Mouse (Mus musculus): Measurements from ENCODE around the gene Ssb. TPM values are rescaled to one million over a fixed set of nuclear protein-coding genes. Genes with fewer than 3 reads are reported as not detected.
"Not testable (repeated sequence)": the region's sequence is repeated elsewhere in the genome, so short reads cannot be mapped to it uniquely, and the experiment has no call there.

The Ssb gene
- total RNA-seq, 2 experiments from 2014 or later = 69.4 to 74.7 TPM

- no peak for DNase-seq
- intact Hi-C loops (cut with DNase I) = no loop called here
Observed at GRCm38 (mm10) chr2:69857882-69858281, 3.5 kb upstream of the Ssb start.

DNA sequence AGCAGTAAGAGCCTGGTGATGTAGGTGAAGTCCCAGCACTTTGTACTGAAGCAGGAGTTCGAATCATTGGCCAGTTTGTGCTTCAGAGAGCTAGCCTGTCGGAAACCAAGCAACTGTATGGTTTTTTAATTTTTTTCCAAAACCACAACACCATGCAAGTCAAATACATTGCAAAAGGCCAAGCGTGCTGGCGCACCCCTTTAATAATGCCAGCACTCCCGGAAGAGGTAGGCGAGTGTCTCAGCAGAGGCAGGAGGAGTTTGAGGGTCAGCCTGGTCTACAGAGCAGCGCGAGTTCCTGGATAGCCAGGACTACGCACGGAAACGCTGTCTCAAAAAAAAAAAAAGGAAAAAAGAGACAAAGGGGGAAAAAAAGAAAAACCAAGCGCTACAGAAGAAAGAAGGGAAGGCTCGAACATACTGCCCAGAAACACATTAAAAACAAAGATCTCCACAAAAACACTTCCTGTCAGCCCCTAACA lies 350 bp upstream of the Ssb start:
- intact Hi-C loops (cut with DNase I) = loop anchor here (5.0 kb wide), 2 partner anchors 39 to 59 kb away; partner anchors contain the start of gene Klhl23
- peak; percentile 16 to 35 for DNase-seq

DNA sequence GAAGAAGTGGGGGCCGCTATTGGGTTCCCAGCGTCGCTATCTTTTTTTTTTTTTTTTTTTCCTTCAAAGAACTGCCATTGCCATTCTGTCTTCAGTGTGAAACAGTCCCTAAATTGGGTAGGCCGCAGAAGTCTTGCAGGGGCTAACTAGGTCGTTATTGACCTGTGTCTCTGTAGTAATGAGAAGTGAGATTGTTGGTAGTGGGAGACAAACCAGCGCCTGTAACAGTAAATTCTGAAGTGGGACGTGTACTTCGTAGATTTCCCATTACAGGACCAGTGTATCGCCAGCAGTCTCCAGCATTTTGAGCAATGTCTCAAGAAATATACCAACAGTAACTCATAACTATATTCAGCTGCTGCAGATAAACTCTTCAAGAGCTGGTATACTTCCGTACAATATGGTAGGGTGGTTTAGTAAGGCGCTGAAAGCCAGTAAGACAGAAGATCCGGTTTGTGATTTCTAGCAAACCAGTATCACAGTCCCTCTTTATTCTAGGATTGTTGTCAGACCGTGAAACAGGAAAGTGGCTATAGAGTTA lies 825 bp downstream of the Ssb start:
- intact Hi-C loops (cut with DNase I) = loop anchor here (5.0 kb wide), 2 partner anchors 40 to 60 kb away; partner anchors contain the start of gene Klhl23
- DNase-seq = no peak

DNA sequence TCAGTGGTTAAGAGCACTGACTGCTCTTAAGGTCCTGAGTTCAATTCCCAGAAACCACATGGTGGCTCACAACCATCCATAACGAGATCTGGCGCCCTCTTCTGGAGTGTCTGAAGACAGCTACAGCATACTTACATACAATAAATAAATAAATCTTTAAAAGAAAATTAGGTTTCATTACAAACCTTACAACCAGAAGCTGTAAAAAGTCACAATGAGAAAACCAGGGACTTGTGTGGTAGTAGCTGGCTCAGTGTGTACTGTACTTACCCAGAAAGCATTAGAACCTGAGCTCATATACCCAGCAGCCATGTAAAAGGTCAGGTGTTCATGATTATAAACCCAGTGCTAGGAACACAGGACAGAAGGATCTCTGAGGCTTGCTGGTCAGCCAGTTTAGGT lies 22.6 kb downstream of the Ssb start:
- DNase-seq = no peak
- intact Hi-C loops (cut with DNase I) = no loop called here

DNA sequence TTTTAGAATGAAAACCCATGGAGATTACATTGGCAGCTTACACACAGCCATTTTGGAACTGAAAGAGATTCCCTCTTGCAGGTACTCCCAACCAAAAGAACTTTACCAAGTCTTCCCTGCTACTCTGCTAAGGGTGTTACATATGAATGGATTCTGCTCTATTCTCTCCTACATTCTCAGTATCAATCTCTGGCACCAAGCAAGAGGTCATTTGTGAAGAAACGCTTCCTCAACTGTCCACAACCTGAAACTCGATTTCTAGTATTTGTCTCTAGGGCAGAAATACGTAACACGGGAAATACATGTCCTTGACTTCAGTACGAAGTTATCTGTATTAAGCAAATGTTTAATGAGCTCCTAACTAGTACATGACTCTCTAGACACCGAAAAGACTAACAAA lies 23.2 kb downstream of the Ssb start:
- intact Hi-C loops (cut with DNase I) = no loop called here

GRCm38 (mm10) chr2:69885050-69885449 lies 23.7 kb downstream of the Ssb start:
- intact Hi-C loops (cut with DNase I) = no loop called here
- no peak for DNase-seq

More for the DNA sequence above, 23.2 kb downstream of the Ssb start:
- no peak for DNase-seq

DNA sequence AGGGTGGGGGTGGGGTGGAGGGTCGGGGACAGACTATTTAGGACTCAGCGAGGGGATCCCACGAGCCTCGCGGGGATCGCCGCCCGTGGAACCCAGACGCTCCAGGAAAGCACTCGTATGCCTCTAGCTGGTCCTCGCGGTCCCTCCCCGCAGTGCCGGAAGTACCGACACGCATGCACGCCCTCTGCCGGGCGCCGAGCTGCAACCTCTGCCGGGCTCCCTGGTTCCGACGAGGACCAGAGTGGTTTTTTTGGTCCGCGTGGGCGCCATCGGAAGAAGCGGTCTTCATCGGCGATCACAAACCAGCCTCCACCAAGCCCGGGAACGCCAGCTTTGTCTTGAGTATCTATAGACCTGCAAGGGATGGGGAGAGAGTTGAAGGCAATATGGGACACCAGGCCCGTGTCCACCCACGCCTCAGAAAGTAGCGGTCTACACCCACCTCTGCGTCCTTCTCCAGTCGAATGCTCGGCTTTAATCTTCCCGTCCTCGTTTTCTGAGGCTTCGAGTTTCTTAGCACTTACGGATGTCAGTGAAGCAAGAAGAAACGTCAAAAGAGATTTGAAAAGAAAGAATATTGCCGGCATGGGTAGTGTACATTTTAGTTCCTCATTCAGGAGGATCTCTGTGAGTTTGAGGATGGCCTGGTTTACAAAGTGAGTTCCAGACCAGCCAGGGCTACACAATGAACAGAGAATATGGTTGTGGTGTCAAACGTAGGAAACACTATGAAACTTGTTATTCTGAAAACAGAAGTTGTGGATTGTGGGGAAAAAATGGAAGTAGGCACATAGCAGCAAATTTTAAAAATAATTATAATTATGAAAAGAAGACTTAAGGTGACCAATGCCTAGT lies 24.3 kb downstream of the Ssb start, which contains the start of gene Mettl5:
Gene Mettl5, minus strand, starts transcription at position 165 of the 855 bp plus-strand sequence.
- DNase-seq = peak; percentile 88 to 93
- intact Hi-C loops (cut with DNase I) = no loop called here

DNA sequence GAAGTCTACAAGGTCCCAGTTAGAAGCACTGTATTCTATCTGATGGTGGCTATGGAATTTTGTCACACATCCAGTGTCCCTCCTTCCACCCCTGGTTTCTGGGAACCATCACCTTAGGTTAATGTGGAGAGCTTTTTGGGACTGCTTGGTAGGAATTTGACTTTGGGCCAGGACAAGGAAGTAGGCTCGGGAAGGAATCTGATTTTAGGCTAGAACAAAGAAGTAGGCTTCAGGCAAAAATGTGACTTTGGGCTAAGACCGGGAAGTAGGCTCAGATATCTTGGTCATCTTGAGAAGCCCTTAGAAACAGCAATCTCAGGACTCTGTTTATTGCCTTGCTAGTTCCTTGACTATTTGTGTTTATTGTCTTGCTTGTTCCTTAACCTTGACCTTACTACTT lies 27.6 kb downstream of the Ssb start:
- DNase-seq = no peak
- intact Hi-C loops (cut with DNase I) = no loop called here

DNA sequence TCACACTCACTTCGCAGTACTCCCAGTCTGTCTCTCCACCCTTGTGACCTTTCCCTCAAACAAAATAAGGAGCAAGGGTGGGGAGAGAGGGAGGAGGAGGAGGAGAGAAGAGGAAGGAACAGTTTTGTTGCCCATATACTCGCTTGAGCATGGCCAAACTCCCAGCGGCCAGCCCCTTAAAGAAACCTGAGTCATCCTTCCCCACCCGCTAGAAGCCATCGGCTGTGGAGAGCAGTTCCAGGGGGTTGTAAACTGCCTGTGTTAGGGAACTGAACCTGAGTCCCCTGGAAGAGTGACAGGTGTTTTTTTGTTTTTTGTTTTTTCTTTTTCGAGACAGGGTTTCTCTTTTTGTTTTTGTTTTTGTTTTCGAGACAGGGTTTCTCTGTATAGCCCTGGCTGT lies 29.5 kb downstream of the Ssb start:
- DNase-seq = no peak
- intact Hi-C loops (cut with DNase I) = no loop called here

GRCm38 (mm10) chr2:69893145-69893544 lies 31.8 kb downstream of the Ssb start:
- intact Hi-C loops (cut with DNase I) = no loop called here

GRCm38 (mm10) chr2:69893891-69894290 lies 32.5 kb downstream of the Ssb start:
- no peak for DNase-seq
- intact Hi-C loops (cut with DNase I) = no loop called here

More at GRCm38 (mm10) chr2:69893145-69893544, 31.8 kb downstream of the Ssb start:
- no peak for DNase-seq

GRCm38 (mm10) chr2:69895502-69896223 lies 34.3 kb downstream of the Ssb start:
- no peak for DNase-seq
- intact Hi-C loops (cut with DNase I) = no loop called here

GRCm38 (mm10) chr2:69896224-69896581 lies 34.8 kb downstream of the Ssb start:
- intact Hi-C loops (cut with DNase I) = no loop called here
- no peak for DNase-seq

- DNase-seq = peak; percentile 99
- intact Hi-C loops (cut with DNase I) = no loop called here
Observed at GRCm38 (mm10) chr2:69897039-69897617, 35.8 kb downstream of the Ssb start, which contains the start of gene Ubr3. Gene Ubr3, plus strand, starts transcription at chr2:69897246.

- peak; percentile 52 to 55 for DNase-seq
- intact Hi-C loops (cut with DNase I) = no loop called here
Observed at GRCm38 (mm10) chr2:69897618-69898575, 36.5 kb downstream of the Ssb start.

DNA sequence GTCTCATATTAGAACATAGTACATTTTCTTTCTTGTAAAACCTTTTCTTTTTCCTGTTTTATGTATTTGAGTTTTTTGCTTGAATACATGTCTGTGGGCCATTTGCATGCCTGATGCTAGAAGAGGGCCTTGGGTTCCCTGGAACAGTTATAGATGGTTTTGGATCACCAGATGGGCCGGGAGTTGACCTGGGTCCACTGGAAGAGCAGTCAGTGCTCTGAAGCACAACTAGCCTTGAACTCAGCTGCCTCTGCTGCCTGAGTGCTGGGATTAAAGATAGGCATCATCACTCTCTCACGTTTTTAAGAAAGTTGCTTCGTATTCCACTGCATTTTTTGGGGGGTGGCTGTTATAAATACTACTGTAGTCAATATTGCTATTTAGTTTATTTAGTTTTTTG lies 42.2 kb downstream of the Ssb start:
- intact Hi-C loops (cut with DNase I) = no loop called here
- DNase-seq = no peak

- intact Hi-C loops (cut with DNase I); DNase-seq: not testable (repeated sequence)
Observed at GRCm38 (mm10) chr2:69907394-69907793, 46.0 kb downstream of the Ssb start.

- intact Hi-C loops (cut with DNase I) = no loop called here
- DNase-seq = no peak
Observed at GRCm38 (mm10) chr2:69912801-69913200, 51.4 kb downstream of the Ssb start.

DNA sequence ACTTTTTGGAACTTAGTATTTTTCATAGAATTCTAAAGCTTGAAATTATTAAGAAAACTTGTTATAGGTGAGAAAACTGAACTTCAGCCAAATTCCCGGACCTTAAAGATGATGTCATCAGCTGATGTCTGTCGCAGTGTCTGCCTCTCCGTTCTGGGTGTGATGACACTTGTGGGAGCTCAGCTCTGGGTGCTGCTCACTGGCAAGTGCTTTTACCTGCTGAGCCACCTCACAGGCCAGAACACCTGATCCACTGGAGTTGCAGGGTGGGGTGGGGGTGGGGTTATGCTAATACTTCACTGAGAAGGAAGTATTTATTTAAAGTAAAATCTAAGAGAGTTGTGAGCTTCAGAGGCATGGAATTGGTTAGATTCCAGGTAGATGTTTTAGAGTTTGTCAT lies 55.9 kb downstream of the Ssb start:
- intact Hi-C loops (cut with DNase I) = no loop called here

More for the DNA sequence above, 55.9 kb downstream of the Ssb start:
- no peak for DNase-seq

Measured in heart, postnatal 14 days (tissue).